Mouse (Mus musculus) cortical plate, adult 2 months (tissue): Measurements from ENCODE around the gene Rbmx2.

ENCODE experiments used
- CTCF ChIP-seq: fragments of 200-500 bp; IDR thresholded peaks from 2 replicates; pipeline ENCODE4 v1.5.1; 2011; ENCODE audit warnings: mild to moderate bottlenecking, control low read depth, low read length; ENCODE audit not compliant: insufficient read depth; ENCODE audit errors: extremely low read depth
- POLR2A ChIP-seq: fragments of 200-500 bp; IDR thresholded peaks from 2 replicates; pipeline ENCODE4 v1.6.1; 2011; ENCODE audit warnings: mild to moderate bottlenecking, low read length, control low read depth; ENCODE audit not compliant: insufficient read depth; ENCODE audit errors: extremely low read depth

- TF ChIP-seq POLR2A, result no peak
- TF ChIP-seq CTCF, result no peak
Measured at GRCm38 (mm10) chrX:48694460-48694859, 344 bp upstream of the Rbmx2 start.
